Mouse (Mus musculus) testis, adult 2 months (tissue): ENCODE measurements around the gene Btbd11.

Source experiments
- CTCF ChIP-seq: fragments of 200-500 bp; IDR thresholded peaks from 2 replicates; pipeline ENCODE4 v1.5.1; 2012; ENCODE audit warnings: low read depth, mild to moderate bottlenecking, inconsistent platforms, low read length, moderate library complexity; ENCODE audit not compliant: control insufficient read depth, insufficient read depth, insufficient replicate concordance
- POLR2A ChIP-seq: fragments of 200-500 bp; IDR thresholded peaks from 2 replicates; pipeline ENCODE4 v1.6.1; 2012; ENCODE audit warnings: low read depth, mild to moderate bottlenecking, inconsistent platforms, low read length, moderate library complexity; ENCODE audit not compliant: control insufficient read depth

DNA sequence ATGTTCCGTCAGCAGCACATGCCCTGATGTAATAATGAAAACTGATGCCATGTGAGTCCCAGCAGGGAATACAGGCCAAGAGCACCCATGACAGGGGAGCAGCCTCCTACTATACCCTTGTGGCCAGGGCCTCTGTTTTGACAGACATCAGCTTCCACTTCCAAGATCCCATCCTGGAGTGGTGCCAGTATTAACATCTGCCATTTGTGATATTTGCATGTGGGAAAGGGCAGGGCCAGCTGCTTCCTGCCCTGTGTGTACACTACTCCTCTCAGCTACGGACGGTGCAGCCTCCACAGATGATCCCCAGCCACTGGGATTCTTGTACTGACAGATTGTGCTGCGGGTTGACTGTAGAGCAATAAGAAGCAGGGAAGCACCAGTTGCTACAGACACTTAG, 269.3 kb downstream of the Btbd11 start:
- TF ChIP-seq POLR2A, result no peak
- no peak for TF ChIP-seq CTCF
